8 mouse cellular contexts compared by ENCODE assay signal in the genomic region with DNA sequence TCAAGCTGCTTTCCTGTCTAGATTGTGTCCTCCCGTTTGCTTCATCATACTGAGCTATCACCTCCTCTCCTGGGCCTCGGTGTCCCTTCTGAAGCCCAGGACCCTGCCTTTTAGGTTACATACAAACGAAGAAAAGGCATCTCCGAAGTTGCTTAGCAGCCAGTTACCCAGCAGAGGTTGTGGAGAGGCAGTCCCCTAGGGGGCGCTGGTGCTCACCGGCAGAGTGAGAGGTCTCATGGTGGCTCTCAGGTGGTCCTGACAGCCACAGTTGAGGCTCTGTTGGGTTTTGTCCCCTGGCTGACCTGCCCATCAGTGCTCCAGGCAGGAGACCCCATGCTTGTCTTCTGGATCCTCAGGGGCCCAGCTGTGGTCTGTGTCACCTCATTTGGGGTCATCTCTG.
DNase-seq lines count a peak whose midpoint lies in the region; ATAC-seq and TF ChIP-seq lines count a peak whose summit lies in the region.

No protein-coding gene starts in this region.

- TF ChIP-seq POLR2A in cerebellum, adult 2 months (IDR thresholded peaks at IDR 0.05; ENCODE audit: borderline replicate concordance, insufficient read depth, low read length) = no peak
- TF ChIP-seq POLR2A in testis, adult 2 months (IDR thresholded peaks at IDR 0.05; ENCODE audit: control insufficient read depth, low read depth, low read length) = no peak

- no peak for ATAC-seq in midbrain, embryonic 11.5 days (ENCODE audit: low FRiP score)
- no peak for ATAC-seq in midbrain, embryonic 15.5 days (replicated peaks)
- no peak; the same call in 1 of the 2 replicates for ATAC-seq in forebrain, embryonic 14.5 days
- ATAC-seq in megakaryocyte progenitor cell, adult 5-6 weeks (replicated peaks; ENCODE audit: poor library complexity) = peak; percentile 65

- TF ChIP-seq CTCF in cerebellum, adult 2 months (IDR thresholded peaks at IDR 0.05; ENCODE audit: borderline replicate concordance, insufficient read depth, low read depth, low read length) = peak; percentile 43; the same call in 1 of the 2 replicates
- peak; percentile 84; the same call in 1 of the 2 replicates for TF ChIP-seq CTCF in testis, adult 2 months (IDR thresholded peaks at IDR 0.05; ENCODE audit: control insufficient read depth, insufficient read depth, insufficient replicate concordance, low read depth, low read length)

- H3K4me1 ChIP-seq in cerebellum, adult 2 months (ENCODE audit: control insufficient read depth, insufficient read depth, low read length) = peaks cover 2% of the 10 kb centered on the region; the same call in 1 of the 2 replicates
- no peaks in the 10 kb centered on the region for H3K4me1 ChIP-seq in midbrain, embryonic 11.5 days (ENCODE audit: control insufficient read depth, insufficient read depth, low read length)
- H3K4me1 ChIP-seq in midbrain, embryonic 15.5 days = peaks cover 8% of the 10 kb centered on the region
- 0 out of 2 replicates have a peak, but pooled peaks cover 6% of the 10 kb centered on the region for H3K4me1 ChIP-seq in forebrain, embryonic 14.5 days (ENCODE audit: control insufficient read depth, insufficient read depth, low read length)
- no peaks in the 10 kb centered on the region for H3K4me1 ChIP-seq in testis, adult 2 months (ENCODE audit: control insufficient read depth, insufficient read depth, low read length)

- no peaks in the 10 kb centered on the region for H3K27me3 ChIP-seq in cerebellum, adult 2 months (ENCODE audit: control insufficient read depth, insufficient read depth, low read length)
- peaks cover 9% of the 10 kb centered on the region; the same call in 1 of the 2 replicates for H3K27me3 ChIP-seq in midbrain, embryonic 11.5 days (ENCODE audit: control insufficient read depth, insufficient read depth, low read length)
- 0 out of 2 replicates have a peak, but pooled peaks cover 10% of the 10 kb centered on the region for H3K27me3 ChIP-seq in midbrain, embryonic 15.5 days (replicated peaks)
- H3K27me3 ChIP-seq in forebrain, embryonic 14.5 days (replicated peaks; ENCODE audit: control insufficient read depth, insufficient read depth, low read length) = peaks cover 6% of the 10 kb centered on the region
- no peaks in the 10 kb centered on the region for H3K27me3 ChIP-seq in testis, adult 2 months (ENCODE audit: control insufficient read depth, insufficient read depth, low read length)

- WGBS in cerebellum, adult 2 months = 9% methylated on average over 6 of the region's 6 CpGs
- WGBS in midbrain, embryonic 11.5 days = 13% methylated on average over 6 of the region's 6 CpGs
- WGBS in midbrain, embryonic 15.5 days = 4% methylated on average over 6 of the region's 6 CpGs
- WGBS in forebrain, embryonic 14.5 days = 11% methylated on average over 6 of the region's 6 CpGs

- no peak overlapping the region for H3K4me3 ChIP-seq in cerebellum, adult 2 months (replicated peaks; ENCODE audit: insufficient read depth, low read depth, low read length)
- H3K4me3 ChIP-seq in midbrain, embryonic 11.5 days (ENCODE audit: low read depth, low read length) = no peak overlapping the region
- H3K4me3 ChIP-seq in midbrain, embryonic 15.5 days = no peak overlapping the region
- H3K4me3 ChIP-seq in forebrain, embryonic 14.5 days (ENCODE audit: low read depth, low read length) = no peak overlapping the region
- no peak overlapping the region for H3K4me3 ChIP-seq in testis, adult 2 months (ENCODE audit: control insufficient read depth, low read depth, low read length)

- no peak overlapping the region for H3K4me2 ChIP-seq in midbrain, embryonic 11.5 days
- no peak overlapping the region for H3K4me2 ChIP-seq in midbrain, embryonic 15.5 days
- no peak overlapping the region for H3K4me2 ChIP-seq in forebrain, embryonic 14.5 days (ENCODE audit: low read length)

- no peaks in the 10 kb centered on the region for H3K9me3 ChIP-seq in midbrain, embryonic 11.5 days (ENCODE audit: control insufficient read depth, low read length)
- no peaks in the 10 kb centered on the region for H3K9me3 ChIP-seq in midbrain, embryonic 15.5 days
- no peaks in the 10 kb centered on the region for H3K9me3 ChIP-seq in forebrain, embryonic 14.5 days (replicated peaks; ENCODE audit: control insufficient read depth, low read length)

- peak in 1 of 2 experiments; percentile 41 for DNase-seq in cerebellum, adult 2 months
- DNase-seq in cerebellum, adult 11-12 months = no peak
- peak; percentile 93 for DNase-seq in midbrain, embryonic 11.5 days (ENCODE audit: low spot score, missing footprints)
- peak; percentile 49 for DNase-seq in forebrain, embryonic 14.5 days (ENCODE audit: low spot score)
- DNase-seq in layer of hippocampus, adult 9-11 months = peak; percentile 41

- no peak overlapping the region for H3K27ac ChIP-seq in cerebellum, adult 2 months (ENCODE audit: insufficient read depth, low read length)
- H3K27ac ChIP-seq in midbrain, embryonic 11.5 days (ENCODE audit: low read depth, low read length) = no peak overlapping the region
- no peak overlapping the region for H3K27ac ChIP-seq in midbrain, embryonic 15.5 days
- no peak overlapping the region for H3K27ac ChIP-seq in forebrain, embryonic 14.5 days (ENCODE audit: low read depth, low read length)
- no peak overlapping the region for H3K27ac ChIP-seq in testis, adult 2 months (ENCODE audit: control insufficient read depth, insufficient read depth, low read depth, low read length)

- no peaks in the 10 kb centered on the region for H3K36me3 ChIP-seq in midbrain, embryonic 11.5 days (ENCODE audit: control insufficient read depth, insufficient read depth, low read length)
- no peaks in the 10 kb centered on the region for H3K36me3 ChIP-seq in midbrain, embryonic 15.5 days (replicated peaks)
- no peaks in the 10 kb centered on the region for H3K36me3 ChIP-seq in forebrain, embryonic 14.5 days (ENCODE audit: control insufficient read depth, insufficient read depth, low read length)
- no peaks in the 10 kb centered on the region for H3K36me3 ChIP-seq in testis, adult 2 months (ENCODE audit: control insufficient read depth, insufficient read depth, low read length)

- no peak overlapping the region for H3K9ac ChIP-seq in midbrain, embryonic 11.5 days (ENCODE audit: low read length)
- H3K9ac ChIP-seq in midbrain, embryonic 15.5 days = no peak overlapping the region
- H3K9ac ChIP-seq in forebrain, embryonic 14.5 days (ENCODE audit: low read length) = no peak overlapping the region
